Mouse (Mus musculus): ENCODE measurements at regions not wholly inside any gene's neighbourhood (a gene's known extent, or its start where the extent isn't known, plus 50 kb on each side); places are given as distances from the start of the nearest gene placed in this dataset.
A peak's percentile ranks its signal among the peaks of the same experiment; 100 is the strongest.

DNA sequence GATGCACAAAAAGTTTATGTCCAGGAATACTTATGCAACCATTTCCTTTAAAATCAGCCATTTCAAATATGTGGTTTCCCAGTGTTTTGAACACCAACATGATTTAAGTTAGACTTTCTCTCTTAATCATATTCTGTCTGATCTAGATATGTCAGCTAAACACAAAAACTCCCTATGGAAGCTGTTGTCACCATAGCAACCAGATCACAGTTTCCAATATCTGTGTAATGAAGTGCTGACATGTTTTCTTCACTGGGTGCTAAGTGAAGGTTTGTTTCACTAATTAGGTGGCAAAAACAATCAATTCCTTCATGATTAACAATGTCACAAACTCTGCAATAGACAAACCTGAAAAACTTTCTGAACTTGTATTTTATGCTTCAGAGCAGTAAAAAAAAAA is 615.9 kb upstream of the Ccng1 start:
- Histone ChIP-seq H3K4me1 (ENCODE audit: insufficient read depth, low read length) (no peaks in the 10 kb centered on the region), H3K36me3 (ENCODE audit: insufficient read depth, low read length) (no peaks in the 10 kb centered on the region), H3K27ac (no peak overlapping the region), H3K4me3 (ENCODE audit: low read length) (no peak overlapping the region), H3K27me3 (ENCODE audit: insufficient read depth, low read length) (no peaks in the 10 kb centered on the region), H3K9me3 (ENCODE audit: low read length) (no peaks in the 10 kb centered on the region), H3K9ac (replicated peaks; ENCODE audit: low read length) (no peak overlapping the region), H3K4me2 (ENCODE audit: low read depth, low read length) (no peak overlapping the region)
- ATAC-seq = no peak
- DNase-seq (ENCODE audit: low spot score) = peak; percentile 50
- TF ChIP-seq CTCF (IDR thresholded peaks at IDR 0.05; ENCODE audit: low read depth) = no peak

DNA sequence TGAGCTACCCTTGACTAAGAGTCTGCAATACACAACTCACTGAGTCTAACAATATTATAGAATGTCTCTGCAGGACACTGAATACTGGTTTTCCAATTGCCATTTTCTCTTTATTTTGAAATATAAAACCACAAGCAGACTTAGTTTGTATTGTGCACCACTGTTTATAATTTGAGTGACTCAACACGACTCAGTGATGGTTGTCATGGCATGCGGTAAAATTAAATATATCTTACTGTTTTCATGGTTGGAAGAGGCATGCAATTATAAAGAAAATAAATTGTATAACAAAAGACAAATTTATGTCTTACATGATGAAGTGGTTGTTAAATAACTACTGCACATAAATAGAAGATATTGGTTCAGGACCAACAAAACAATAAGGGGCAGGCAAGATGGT is 586.0 kb upstream of the Ccng1 start:
- 87% methylated on average over 2 of the region's 2 CpGs for WGBS
- TF ChIP-seq CTCF (IDR thresholded peaks at IDR 0.05; ENCODE audit: low read depth) = no peak
- ATAC-seq = no peak

DNA sequence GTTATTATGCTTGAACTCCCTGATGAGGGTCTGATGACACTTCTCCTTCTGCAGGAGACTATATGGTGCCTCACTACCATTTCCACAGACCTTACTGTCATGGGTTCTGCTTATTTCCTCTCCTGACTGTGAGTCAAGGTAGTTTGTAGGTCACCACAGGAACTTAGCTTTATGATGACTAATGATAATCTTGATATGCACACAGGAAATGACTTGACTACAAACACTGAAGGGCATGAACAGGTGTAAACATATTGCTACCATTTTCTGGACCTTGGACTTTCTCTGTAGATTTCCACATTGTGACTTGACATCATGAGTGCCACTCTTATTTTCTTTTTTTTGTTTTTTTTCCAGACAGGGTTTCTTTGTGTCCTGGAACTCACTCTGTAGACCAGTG is 585.3 kb upstream of the Ccng1 start:
- Histone ChIP-seq H3K4me3 (ENCODE audit: low read length) (no peak overlapping the region), H3K27ac (no peak overlapping the region), H3K36me3 (ENCODE audit: insufficient read depth, low read length) (no peaks in the 10 kb centered on the region), H3K9ac (replicated peaks; ENCODE audit: low read length) (no peak overlapping the region), H3K27me3 (ENCODE audit: insufficient read depth, low read length) (no peaks in the 10 kb centered on the region), H3K4me1 (ENCODE audit: insufficient read depth, low read length) (no peaks in the 10 kb centered on the region), H3K9me3 (ENCODE audit: low read length) (no peaks in the 10 kb centered on the region), H3K4me2 (ENCODE audit: low read depth, low read length) (no peak overlapping the region)
- DNase-seq (ENCODE audit: low spot score) = no peak
- no peak for ATAC-seq
- TF ChIP-seq CTCF (IDR thresholded peaks at IDR 0.05; ENCODE audit: low read depth) = no peak

More for the DNA sequence above, 586.0 kb upstream of the Ccng1 start:
- Histone ChIP-seq H3K36me3 (ENCODE audit: insufficient read depth, low read length) (no peaks in the 10 kb centered on the region), H3K9ac (replicated peaks; ENCODE audit: low read length) (no peak overlapping the region), H3K27ac (no peak overlapping the region), H3K4me2 (ENCODE audit: low read depth, low read length) (no peak overlapping the region), H3K4me1 (ENCODE audit: insufficient read depth, low read length) (no peaks in the 10 kb centered on the region), H3K27me3 (ENCODE audit: insufficient read depth, low read length) (no peaks in the 10 kb centered on the region), H3K9me3 (ENCODE audit: low read length) (no peaks in the 10 kb centered on the region), H3K4me3 (ENCODE audit: low read length) (no peak overlapping the region)
- no peak for DNase-seq (ENCODE audit: low spot score)

DNA sequence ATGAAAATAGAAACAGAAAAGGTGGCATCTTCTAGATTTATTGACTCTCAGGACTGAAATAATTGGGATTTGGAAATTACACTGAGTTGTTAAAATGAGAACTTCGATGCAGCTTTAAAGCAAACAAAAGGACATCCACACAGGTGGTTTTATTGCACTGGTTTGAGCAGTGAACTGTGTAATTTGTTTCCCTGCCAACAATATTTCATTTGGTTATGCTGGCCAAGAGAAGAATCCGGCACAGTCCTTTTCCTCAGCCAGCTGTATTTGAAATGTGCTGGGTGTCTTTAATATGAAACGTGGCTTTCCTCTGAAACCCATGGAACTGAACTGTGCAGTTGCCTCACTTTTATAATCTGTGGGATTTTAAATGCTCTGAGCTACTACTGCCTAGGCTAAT is 582.0 kb upstream of the Ccng1 start:
- 31% methylated on average over 3 of the region's 3 CpGs for WGBS
- Histone ChIP-seq H3K27ac (no peak overlapping the region), H3K4me2 (ENCODE audit: low read depth, low read length) (no peak overlapping the region), H3K27me3 (ENCODE audit: insufficient read depth, low read length) (no peaks in the 10 kb centered on the region), H3K9ac (replicated peaks; ENCODE audit: low read length) (no peak overlapping the region), H3K36me3 (ENCODE audit: insufficient read depth, low read length) (no peaks in the 10 kb centered on the region), H3K9me3 (ENCODE audit: low read length) (no peaks in the 10 kb centered on the region), H3K4me3 (ENCODE audit: low read length) (no peak overlapping the region), H3K4me1 (ENCODE audit: insufficient read depth, low read length) (no peaks in the 10 kb centered on the region)
- ATAC-seq (no peak), DNase-seq (ENCODE audit: low spot score) (peak; percentile 36)
- TF ChIP-seq CTCF (IDR thresholded peaks at IDR 0.05; ENCODE audit: low read depth) = no peak

DNA sequence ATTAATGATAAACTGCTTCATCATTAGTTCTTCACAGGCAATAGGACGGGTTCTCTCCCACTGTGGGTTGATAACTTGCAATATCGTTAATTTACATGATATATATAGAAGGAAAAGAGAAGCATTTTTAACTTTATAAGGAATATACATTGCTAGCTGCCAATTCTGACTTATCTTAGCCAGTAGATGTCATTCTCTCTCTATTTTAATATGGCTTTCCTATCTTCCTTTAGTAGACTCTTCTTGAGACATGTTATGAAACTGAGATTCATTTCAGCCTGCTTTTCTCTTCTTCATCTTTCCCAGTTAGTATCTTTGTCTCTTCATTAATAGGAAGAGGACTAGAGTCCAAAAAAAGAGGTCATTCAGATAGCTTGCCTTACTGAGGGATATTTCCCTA is 578.6 kb upstream of the Ccng1 start:
- Histone ChIP-seq H3K4me3 (ENCODE audit: low read length) (no peak overlapping the region), H3K4me1 (ENCODE audit: insufficient read depth, low read length) (no peaks in the 10 kb centered on the region), H3K9ac (replicated peaks; ENCODE audit: low read length) (no peak overlapping the region), H3K27ac (no peak overlapping the region), H3K36me3 (ENCODE audit: insufficient read depth, low read length) (no peaks in the 10 kb centered on the region), H3K27me3 (ENCODE audit: insufficient read depth, low read length) (no peaks in the 10 kb centered on the region), H3K4me2 (ENCODE audit: low read depth, low read length) (no peak overlapping the region), H3K9me3 (ENCODE audit: low read length) (no peaks in the 10 kb centered on the region)
- peak; percentile 24 for TF ChIP-seq CTCF (IDR thresholded peaks at IDR 0.05; ENCODE audit: low read depth)
- ATAC-seq (no peak), DNase-seq (ENCODE audit: low spot score) (no peak)
- 76% methylated on average over 2 of the region's 2 CpGs for WGBS
